Mouse (Mus musculus) gastrocnemius, postnatal 25 days (tissue): ENCODE results near the gene Fmo5. TPM values are rescaled to one million over a fixed set of nuclear protein-coding genes. Genes with fewer than 3 reads are reported as not detected.

ENCODE experiments used
- DNase-seq: peaks from one replicate; pipeline ENCODE4 v3.0.0; 2022
- long read RNA-seq, 2 experiments: library from polyadenylated mRNA; stranded (forward); transcript quantifications; one replicate each; pipeline ENCODE4 v2.0.0; 2021
- total RNA-seq, 2 experiments: library from RNA; stranded (reverse); gene quantifications; 1 replicate in 1 of 2; 2 replicates in 1 of 2; pipeline ENCODE4 v1.2.3; 2021

The Fmo5 gene
- 1 to 10 TPM; 4.9 to 6.0 TPM for total RNA-seq
- long read RNA-seq, experiment 1, partial matches to known transcripts: 0 of 7 reads
- long read RNA-seq, experiment 1, other reads (novel, unspliced or antisense): 7 of 7 reads
- long read RNA-seq, experiment 2, full-length matches to known transcripts: 1 of 8 reads
- long read RNA-seq, experiment 2, partial matches to known transcripts: 0 of 8 reads
- long read RNA-seq, experiment 2, other reads (novel, unspliced or antisense): 7 of 8 reads

DNA sequence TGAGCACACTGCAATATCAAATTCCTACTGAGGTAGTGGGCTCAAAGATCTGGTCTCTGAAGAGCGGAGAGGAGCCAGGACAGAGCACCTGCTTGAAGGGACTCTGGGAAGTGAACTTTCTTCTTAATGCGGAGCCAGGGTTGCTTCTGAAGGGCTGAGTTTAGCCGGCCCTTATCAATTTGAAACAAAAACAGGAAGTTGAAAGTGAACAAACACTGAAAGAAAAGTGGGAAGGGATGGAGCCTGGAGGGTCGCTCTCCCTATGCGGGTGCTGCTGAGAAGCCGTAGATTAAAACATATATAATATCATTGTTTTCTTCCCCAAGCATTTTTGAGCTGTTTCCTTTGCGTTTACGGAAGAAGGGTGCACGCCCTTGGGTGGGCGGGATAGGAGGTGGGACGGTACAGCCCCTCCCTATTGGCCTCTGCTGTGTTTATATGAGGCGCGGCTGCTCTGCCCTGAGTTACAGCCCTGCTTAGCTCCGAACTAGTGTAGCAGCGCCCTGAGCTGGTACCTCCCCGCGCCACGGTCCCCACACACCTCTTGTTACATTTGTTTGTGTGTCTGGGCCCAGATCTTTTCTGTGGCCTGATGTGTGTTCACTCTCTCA lies at the start of gene Fmo5:
Fmo5 (plus strand) TSS at position 414 of the 611 bp plus-strand sequence.
- DNase-seq: peak; percentile 77

DNA sequence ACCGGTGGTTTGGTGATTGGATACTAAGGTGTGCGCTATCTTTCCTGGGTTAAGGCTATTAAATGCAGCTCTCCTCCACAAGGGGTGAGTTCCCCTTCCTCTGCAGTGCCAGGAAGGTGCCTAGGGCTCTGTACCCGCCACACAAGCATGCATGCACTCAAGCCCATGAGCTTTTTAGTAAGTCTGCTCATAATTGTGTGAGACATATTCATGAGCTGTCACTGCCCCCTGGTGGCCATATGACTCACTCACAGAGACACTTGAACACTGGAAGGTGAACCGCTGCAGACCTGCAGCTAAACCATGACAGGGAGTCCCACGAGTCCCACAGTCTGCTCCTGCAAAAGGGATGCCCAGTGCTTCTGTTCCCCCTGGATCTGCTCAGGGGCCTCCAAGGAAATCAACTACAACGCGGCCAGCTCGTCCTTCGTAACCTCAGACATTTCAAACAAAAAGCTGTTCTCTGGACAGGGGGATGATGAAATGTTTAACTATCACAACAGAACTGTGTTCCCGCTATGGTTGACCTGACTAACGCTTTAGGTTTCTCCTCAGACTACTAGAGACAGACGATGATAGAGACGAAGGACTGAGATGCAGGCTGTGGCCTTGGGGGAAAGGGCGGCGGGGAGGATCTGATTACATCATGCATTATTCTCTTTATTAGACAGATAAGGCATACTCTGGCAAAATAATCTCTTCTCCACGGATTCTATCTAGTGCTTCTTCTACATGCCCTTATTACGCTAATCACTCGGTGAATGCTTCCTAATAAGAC lies 43.0 kb upstream of the Fmo5 start:
- peak; percentile 12 for DNase-seq

- DNase-seq: no peak
Measured at GRCm38 (mm10) chr3:97587656-97588055, 40.9 kb upstream of the Fmo5 start.

DNA sequence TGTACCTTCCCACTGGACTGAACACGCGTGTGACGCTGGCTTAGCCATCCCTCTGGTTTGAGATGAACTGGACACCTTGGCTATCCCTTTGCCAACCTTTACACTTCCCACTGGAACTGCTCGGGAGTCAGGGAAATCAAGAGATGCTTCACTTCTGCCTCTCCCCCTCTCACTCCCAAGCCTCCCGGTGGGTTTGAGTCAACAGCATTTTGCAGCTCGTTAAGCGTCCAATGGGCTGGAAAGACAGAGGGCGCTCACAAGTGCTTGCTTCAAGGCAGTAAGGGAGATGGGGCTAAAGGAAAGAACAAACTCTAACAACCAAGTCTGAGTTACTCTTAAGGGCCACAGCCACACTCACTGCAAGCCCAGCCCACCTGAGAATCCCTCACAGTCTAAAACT lies 37.9 kb upstream of the Fmo5 start:
- no peak for DNase-seq

GRCm38 (mm10) chr3:97593089-97593488 lies 35.5 kb upstream of the Fmo5 start:
- no peak for DNase-seq

DNA sequence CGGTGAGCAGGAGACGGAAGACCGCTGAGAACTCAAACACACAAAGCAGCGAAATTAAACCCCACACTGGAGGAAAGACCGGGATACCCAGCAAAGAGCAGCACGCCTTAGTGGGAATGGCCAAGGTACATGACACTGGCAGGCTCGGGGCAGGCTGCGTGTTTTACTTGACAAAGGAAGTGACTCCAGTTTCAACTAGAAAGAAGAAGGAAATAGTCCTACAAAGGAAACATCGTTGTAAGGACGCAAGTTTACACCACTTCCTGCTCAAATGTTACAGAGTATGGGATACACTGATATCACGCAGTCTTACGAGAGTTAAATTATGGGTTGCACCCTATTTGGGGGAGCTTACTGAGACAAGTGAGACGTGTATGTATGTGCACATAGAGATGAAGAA lies 34.5 kb upstream of the Fmo5 start:
- no peak for DNase-seq

DNA sequence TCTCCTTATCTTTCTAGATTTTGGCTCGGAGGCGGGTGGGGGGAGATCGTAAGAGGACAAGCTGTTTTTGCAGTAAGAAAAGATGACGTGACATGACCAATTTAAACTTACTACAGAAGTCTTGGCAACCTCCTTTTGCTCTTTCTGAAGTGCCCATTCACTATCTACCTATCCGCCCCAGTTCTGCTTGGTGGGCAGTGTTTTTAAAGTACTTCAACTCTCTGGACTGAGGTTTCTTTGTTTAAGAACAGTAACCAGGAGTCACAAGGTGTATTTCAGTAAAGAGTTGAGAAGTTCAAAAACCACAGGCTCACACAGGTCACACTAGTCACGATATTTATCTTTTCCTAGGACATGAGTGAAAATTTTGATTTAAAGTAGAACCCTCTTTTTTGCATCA lies 33.5 kb upstream of the Fmo5 start:
- no peak for DNase-seq

DNA sequence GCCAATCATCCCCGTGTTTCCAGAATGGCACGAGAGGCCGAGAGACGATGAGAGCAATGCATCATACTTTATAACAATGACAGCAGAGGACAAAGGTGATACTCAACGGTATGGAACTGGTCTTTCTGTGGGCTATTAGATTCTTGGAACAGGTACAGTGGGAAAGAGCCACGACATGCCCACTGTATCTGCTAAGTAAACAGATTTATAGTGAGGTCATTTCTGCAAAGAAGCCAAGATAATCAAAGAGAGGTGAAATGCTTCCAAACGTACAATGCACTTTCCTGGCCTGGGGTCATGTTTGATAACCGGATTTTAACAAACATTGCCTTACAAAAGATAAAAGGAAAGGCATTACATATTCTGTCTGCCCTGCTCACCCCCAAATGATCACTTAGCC lies 31.8 kb upstream of the Fmo5 start:
- no peak for DNase-seq

DNA sequence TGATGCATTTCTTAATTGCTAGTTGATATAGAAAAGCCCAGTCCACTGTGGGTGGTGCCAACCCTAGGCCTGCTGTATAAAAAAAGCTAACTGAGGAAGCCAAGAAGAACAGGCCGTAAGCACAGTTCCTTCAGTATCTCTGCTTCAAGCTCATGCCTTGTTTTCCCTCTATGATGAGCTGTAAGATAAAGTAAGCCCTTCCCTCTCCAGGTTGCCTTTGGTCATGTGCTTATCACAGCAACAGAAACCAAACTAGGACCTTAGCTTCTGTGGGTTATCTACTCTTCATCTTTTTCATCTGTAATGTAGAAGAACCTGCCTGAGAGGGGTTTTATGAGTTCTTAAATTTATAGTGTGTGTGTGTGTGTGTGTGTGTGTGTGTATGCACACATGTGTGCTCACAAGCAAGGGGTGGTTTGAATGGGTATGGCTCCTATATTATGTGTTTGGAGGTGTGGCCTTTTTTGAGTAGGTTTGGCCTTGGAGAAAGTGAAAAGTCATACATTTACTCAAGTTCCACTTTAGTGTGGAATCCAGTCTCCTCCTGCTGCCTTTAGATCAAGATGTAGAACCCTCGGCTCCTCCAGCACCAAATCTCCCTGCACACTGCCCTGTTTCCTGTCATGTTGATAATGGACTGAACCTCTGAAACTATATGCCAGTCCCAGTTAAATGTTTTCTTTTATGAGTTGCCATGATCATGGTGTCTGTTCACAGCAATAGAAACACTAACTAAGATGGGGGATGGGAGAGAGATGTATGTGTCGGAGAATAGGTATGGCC lies 28.4 kb upstream of the Fmo5 start:
- DNase-seq: no peak

- DNase-seq: peak; percentile 22
Measured at GRCm38 (mm10) chr3:97609201-97609844, 19.3 kb upstream of the Fmo5 start.

DNA sequence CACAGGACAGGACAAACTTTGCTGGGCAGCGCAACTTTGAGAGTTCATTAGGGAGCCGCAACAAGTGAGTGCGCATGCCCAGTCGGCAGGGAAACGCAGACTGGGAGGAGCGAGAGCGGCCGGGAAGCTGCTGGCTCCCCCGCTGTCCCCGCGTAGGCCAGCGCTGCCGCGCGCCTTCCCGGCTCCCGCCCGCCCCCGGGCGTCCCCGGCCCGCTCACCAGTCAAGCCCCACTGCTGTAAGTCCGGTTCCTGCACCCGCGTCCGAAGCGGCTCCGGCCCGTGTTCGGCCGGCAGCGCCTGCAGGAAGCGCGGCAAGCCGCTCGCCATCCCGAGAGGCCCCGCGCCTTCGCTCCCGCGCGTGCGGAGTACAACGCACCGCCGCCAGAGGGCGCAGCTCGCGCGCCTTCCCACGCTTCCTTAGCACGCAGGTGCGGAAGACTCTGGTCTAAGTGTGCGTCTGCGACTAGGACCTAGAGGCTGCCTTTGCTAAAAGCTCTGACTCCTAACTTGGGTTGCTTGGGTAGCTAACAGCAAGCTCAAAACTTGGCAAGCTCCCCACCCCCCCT lies 18.7 kb upstream of the Fmo5 start, which contains the start of gene Chd1l:
Chd1l (minus strand) TSS at position 359 of the 566 bp plus-strand sequence.
- peak; percentile 89 for DNase-seq

DNA sequence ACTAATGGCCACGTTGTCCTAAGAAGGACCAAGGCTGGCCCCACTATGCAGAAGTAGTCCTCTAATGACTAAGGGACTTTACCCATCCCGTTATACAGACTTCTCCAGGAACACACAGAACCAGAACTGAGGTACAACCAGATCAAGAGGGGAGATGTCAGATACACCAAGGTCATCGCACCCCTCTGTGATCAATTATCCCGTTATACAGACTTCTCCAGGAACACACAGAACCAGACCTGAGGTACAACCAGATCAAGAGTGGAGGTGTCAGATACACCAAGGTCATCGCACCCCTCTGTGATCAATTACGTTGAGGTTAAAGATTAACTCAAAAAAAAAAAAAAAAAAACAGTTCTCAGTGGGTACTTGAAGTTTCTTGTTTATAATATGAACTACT lies 17.6 kb upstream of the Fmo5 start:
- DNase-seq: no peak

DNA sequence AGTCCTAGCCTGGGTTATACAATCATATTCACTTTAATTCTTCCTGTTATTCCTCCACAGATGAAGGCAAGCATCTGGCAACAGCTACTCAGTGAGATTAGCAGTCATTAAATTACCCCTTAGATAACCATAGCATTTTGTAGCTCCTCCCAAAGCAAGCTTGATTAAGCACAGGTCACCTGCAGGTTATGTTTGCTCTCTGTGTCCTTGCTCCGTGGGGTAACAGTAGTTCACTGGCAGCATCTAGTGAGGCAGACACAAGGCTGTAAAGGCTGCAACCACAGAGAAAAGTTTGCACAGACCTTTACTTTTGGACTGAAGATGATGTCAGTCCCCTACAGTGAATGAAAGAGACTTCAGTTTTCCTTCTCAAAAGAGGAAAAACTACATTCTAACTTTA lies 13.4 kb upstream of the Fmo5 start:
- DNase-seq: no peak

DNA sequence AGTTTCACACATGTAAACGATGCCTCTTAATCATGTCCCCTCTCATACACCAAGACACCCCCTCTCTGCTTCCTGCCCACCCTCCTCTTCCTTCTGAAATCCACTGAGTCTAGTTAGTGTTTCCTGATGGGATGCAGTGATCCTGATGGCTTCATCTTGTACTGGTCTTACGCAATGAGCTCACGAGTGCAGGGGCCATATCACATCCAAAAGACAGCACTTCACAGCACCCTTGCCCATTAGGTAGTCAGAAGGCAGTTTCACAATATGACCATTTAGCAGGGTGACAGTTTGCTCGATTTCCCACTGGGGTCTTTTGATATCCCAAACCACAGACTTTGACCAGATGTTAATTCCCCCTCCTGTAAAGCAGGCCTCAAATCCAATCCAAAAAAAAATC lies 12.7 kb upstream of the Fmo5 start:
- DNase-seq: no peak

- DNase-seq: no peak
Measured at GRCm38 (mm10) chr3:97617091-97617825, 11.3 kb upstream of the Fmo5 start.

- DNase-seq: no peak
Measured at GRCm38 (mm10) chr3:97617899-97618298, 10.7 kb upstream of the Fmo5 start.

DNA sequence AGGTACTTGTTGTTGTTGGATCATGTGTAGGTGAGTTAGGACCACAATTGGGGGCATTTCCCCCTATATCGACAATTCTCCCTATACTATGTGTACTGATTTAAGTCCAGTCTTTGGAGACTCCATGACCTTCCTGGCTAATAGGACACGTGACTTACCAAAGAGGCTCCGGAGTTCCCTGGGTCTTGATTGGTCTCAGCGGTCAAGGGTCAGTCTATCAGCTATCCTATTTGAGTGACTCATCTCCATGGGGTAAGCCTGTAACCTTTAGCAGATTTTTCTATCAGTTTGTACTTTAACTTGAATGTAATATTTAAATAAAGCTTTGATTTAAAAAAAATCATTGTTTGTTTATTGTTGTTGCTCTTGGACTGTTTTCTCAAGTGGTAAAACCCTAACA lies 7.9 kb upstream of the Fmo5 start:
- no peak for DNase-seq

DNA sequence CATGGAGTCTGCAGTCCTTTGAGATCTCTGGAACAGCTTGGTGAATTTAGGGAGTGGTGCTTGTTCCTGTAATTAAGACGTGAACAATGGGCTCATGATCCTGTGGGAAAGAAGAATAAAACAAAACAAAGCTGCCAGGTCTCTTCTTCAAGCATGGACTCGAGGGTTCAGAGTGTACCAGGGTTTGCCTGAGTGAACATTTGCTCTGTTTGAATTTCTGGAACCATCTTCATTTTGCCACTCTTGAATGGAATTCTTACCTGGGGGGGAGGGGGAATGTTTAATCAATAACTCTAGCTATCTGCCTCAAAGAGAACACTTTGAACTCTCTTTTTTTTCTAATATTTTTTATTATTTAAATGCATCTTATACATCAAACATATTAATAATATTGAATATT lies 4.0 kb upstream of the Fmo5 start:
- no peak for DNase-seq

DNA sequence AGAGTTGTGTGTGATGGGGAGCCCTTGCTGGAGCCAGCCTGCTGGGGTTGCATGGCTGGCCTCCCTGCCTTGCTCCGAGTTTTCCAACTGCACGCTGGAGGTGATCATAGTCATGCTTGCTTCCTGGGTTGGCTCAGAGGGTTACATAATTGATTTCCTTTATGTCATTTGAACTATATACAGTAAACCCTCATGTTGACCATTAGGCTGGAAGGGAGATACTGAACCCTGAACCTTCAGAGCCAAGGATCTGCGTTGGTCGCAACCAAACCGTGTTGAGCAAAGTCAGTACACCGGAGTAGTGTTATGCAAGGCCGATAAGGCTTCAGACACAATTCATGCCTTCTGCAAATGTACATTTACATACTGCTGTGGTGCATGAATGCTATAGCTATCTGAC lies 711 bp upstream of the Fmo5 start:
- DNase-seq: no peak

DNA sequence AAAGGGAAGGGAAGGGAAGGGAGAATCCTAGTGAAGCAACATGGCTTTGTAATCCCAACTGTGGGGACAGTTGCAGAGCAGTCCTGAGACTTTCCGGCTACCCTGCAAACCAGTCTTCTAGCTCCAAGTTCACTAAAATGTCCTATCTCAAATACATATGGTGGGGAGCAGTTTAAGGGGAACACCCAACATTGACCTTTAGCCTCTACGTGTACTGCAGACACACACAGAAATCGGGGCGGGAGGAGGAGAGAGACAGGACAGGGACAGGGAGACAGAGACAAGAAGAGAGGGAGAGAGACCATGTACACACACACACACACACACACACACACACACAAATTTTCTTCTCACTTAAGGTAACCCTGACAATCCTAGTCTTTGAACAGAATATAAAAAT lies 1.3 kb downstream of the Fmo5 start:
- no peak for DNase-seq

DNA sequence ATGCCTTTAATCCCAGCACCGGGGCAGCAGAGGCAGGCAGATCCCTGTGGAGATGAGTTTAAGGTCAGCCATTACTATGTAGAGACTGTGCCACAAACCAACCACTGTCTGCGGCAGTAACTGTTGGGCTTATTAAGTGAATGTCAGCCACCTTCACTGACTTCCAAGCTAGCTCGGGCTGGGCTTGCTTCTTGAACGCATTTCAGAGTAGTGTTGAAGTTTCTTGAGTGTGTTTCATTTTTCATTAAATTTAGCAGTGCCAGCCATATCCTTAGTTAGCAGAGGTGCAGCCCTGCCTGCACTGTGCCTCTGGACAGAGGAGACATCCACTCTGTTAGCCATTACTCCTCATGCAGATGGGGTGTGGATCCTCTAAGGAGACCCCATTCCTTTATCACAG lies 2.1 kb downstream of the Fmo5 start:
- DNase-seq: no peak
